Mouse (Mus musculus): Measurements from ENCODE around the gene Ccdc28b. TPM values are rescaled to one million over a fixed set of nuclear protein-coding genes. Genes with fewer than 3 reads are reported as not detected.
A peak's percentile ranks its signal among the peaks of the same experiment; 100 is the strongest.

Ccdc28b gene
- total RNA-seq, 2 experiments from 2014 or later: 58.0 to 66.8 TPM

GRCm38 (mm10) chr4:129608426-129609025 lies 15.2 kb downstream of the Ccdc28b start:
- peak; percentile 82 for DNase-seq
- intact Hi-C loops (cut with DNase I; ENCODE audit: low total_unique reads): no loop called here

GRCm38 (mm10) chr4:129600233-129601158 lies 23.3 kb downstream of the Ccdc28b start, which contains the start of the genes Eif3i and Tmem234:
Gene Eif3i (minus strand): TSS chr4:129600648.
Gene Tmem234 (plus strand): TSS chr4:129600668.
- intact Hi-C loops (cut with DNase I; ENCODE audit: low total_unique reads): no loop called here
- peak; percentile 82 for DNase-seq

- intact Hi-C loops (cut with DNase I; ENCODE audit: low total_unique reads): no loop called here
- DNase-seq: no peak
Measured at GRCm38 (mm10) chr4:129588865-129589264, 34.9 kb downstream of the Ccdc28b start.

- DNase-seq: no peak
- intact Hi-C loops (cut with DNase I; ENCODE audit: low total_unique reads): no loop called here
Measured at GRCm38 (mm10) chr4:129586943-129587342, 36.8 kb downstream of the Ccdc28b start.

- intact Hi-C loops (cut with DNase I; ENCODE audit: low total_unique reads): no loop called here
- no peak for DNase-seq
Measured at GRCm38 (mm10) chr4:129585773-129586172, 38.0 kb downstream of the Ccdc28b start.

- peak; percentile 82 for DNase-seq
- intact Hi-C loops (cut with DNase I; ENCODE audit: low total_unique reads): no loop called here
Measured at GRCm38 (mm10) chr4:129584884-129585608, 38.7 kb downstream of the Ccdc28b start.

- intact Hi-C loops (cut with DNase I; ENCODE audit: low total_unique reads): no loop called here
Measured at GRCm38 (mm10) chr4:129584370-129584769, 39.4 kb downstream of the Ccdc28b start.

GRCm38 (mm10) chr4:129582251-129582650 lies 41.5 kb downstream of the Ccdc28b start:
- no peak for DNase-seq
- intact Hi-C loops (cut with DNase I; ENCODE audit: low total_unique reads): no loop called here

More at GRCm38 (mm10) chr4:129584370-129584769, 39.4 kb downstream of the Ccdc28b start:
- no peak for DNase-seq

GRCm38 (mm10) chr4:129580347-129580746 lies 43.4 kb downstream of the Ccdc28b start:
- no peak for DNase-seq
- intact Hi-C loops (cut with DNase I; ENCODE audit: low total_unique reads): no loop called here

GRCm38 (mm10) chr4:129578466-129578865 lies 45.3 kb downstream of the Ccdc28b start, which contains the start of gene Fam167b:
Gene Fam167b (minus strand): TSS chr4:129578549.
- no peak for DNase-seq
- intact Hi-C loops (cut with DNase I; ENCODE audit: low total_unique reads): no loop called here

- intact Hi-C loops (cut with DNase I; ENCODE audit: low total_unique reads): no loop called here
- no peak for DNase-seq
Measured at GRCm38 (mm10) chr4:129577688-129578087, 46.1 kb downstream of the Ccdc28b start.

GRCm38 (mm10) chr4:129576863-129577491 lies 46.8 kb downstream of the Ccdc28b start:
- peak; percentile 71 for DNase-seq
- intact Hi-C loops (cut with DNase I; ENCODE audit: low total_unique reads): no loop called here

- intact Hi-C loops (cut with DNase I; ENCODE audit: low total_unique reads): no loop called here
Measured at GRCm38 (mm10) chr4:129575171-129575844, 48.4 kb downstream of the Ccdc28b start.

GRCm38 (mm10) chr4:129573430-129573829 lies 50.3 kb downstream of the Ccdc28b start, which contains the start of gene Lck:
Gene Lck (minus strand): TSS chr4:129573641.
- intact Hi-C loops (cut with DNase I; ENCODE audit: low total_unique reads): no loop called here
- no peak for DNase-seq

More at GRCm38 (mm10) chr4:129575171-129575844, 48.4 kb downstream of the Ccdc28b start:
- DNase-seq: no peak

- DNase-seq: no peak
- intact Hi-C loops (cut with DNase I; ENCODE audit: low total_unique reads): no loop called here
Measured at GRCm38 (mm10) chr4:129573093-129573370, 50.7 kb downstream of the Ccdc28b start.

GRCm38 (mm10) chr4:129572236-129573092 lies 51.3 kb downstream of the Ccdc28b start:
- DNase-seq: no peak
- intact Hi-C loops (cut with DNase I; ENCODE audit: low total_unique reads): no loop called here

- intact Hi-C loops (cut with DNase I; ENCODE audit: low total_unique reads): no loop called here
- DNase-seq: no peak
Measured at GRCm38 (mm10) chr4:129571551-129572084, 52.1 kb downstream of the Ccdc28b start.

GRCm38 (mm10) chr4:129570028-129570427 lies 53.7 kb downstream of the Ccdc28b start:
- no peak for DNase-seq
- intact Hi-C loops (cut with DNase I; ENCODE audit: low total_unique reads): no loop called here
